Mouse (Mus musculus) megakaryocyte-erythroid progenitor cell, adult 5-6 weeks (primary cell): ENCODE measurements around the gene Sstr2. TPM values are rescaled to one million over a fixed set of nuclear protein-coding genes. Genes with fewer than 3 reads are reported as not detected.

Source experiments
- ATAC-seq: replicated peaks from 2 replicates; pipeline ENCODE4 v1.8.0; 2016; ENCODE audit warnings: mild to moderate bottlenecking, inconsistent platforms; ENCODE audit not compliant: severe bottlenecking, poor library complexity, low FRiP score, low TSS enrichment
- total RNA-seq, 2 experiments: library from RNA; stranded (forward) in 1 of 2; stranded (reverse) in 1 of 2; fragments of 200-1000, 215-1000 nt in 1 of 2; fragments of >200 nt in 1 of 2; fragmentation: Nextera tagmentation in 1 of 2; gene quantifications; 2 replicates each; pipeline ENCODE4 v1.2.3; 2014 to 2017

The Sstr2 gene
- total RNA-seq (2014; fragmentation: Nextera tagmentation) = not detected in 2 replicates
- total RNA-seq (2017) = 0.15 TPM in 1 of 2 replicates, not detected in the other

- 0 out of 2 replicates have a peak, but pooled peaks have one; percentile 31 for ATAC-seq
These were observed at the start of gene Sstr2 for GRCm38 (mm10) chr11:113618672-113619419. Sstr2 (plus strand) TSS chr11:113619342.

GRCm38 (mm10) chr11:113571616-113572015 lies 47.5 kb upstream of the Sstr2 start:
- no peak for ATAC-seq

GRCm38 (mm10) chr11:113572641-113573040 lies 46.5 kb upstream of the Sstr2 start:
- ATAC-seq = no peak

GRCm38 (mm10) chr11:113577221-113577620 lies 41.9 kb upstream of the Sstr2 start:
- ATAC-seq = 0 out of 2 replicates have a peak, but pooled peaks have one; percentile 4

GRCm38 (mm10) chr11:113583879-113584661 lies 35.1 kb upstream of the Sstr2 start:
- ATAC-seq = no peak

- no peak for ATAC-seq
These were observed 32.7 kb upstream of the Sstr2 start for GRCm38 (mm10) chr11:113586423-113586822.

- no peak for ATAC-seq
These were observed 30.2 kb upstream of the Sstr2 start for GRCm38 (mm10) chr11:113588936-113589335.

- ATAC-seq = no peak
These were observed 24.0 kb upstream of the Sstr2 start for GRCm38 (mm10) chr11:113595144-113595543.

- no peak for ATAC-seq
These were observed 21.5 kb upstream of the Sstr2 start for GRCm38 (mm10) chr11:113597632-113598031.

- ATAC-seq = no peak
These were observed 18.5 kb upstream of the Sstr2 start for GRCm38 (mm10) chr11:113600526-113601245.

- no peak for ATAC-seq
These were observed 17.4 kb upstream of the Sstr2 start for GRCm38 (mm10) chr11:113601616-113602343.

GRCm38 (mm10) chr11:113607556-113607955 lies 11.6 kb upstream of the Sstr2 start:
- ATAC-seq = no peak

- no peak for ATAC-seq
These were observed 9.6 kb upstream of the Sstr2 start for GRCm38 (mm10) chr11:113609581-113609980.

- ATAC-seq = no peak
These were observed 8.9 kb upstream of the Sstr2 start for GRCm38 (mm10) chr11:113610266-113610665.

GRCm38 (mm10) chr11:113611112-113611646 lies 8.0 kb upstream of the Sstr2 start:
- no peak for ATAC-seq

GRCm38 (mm10) chr11:113611664-113612611 lies 7.2 kb upstream of the Sstr2 start:
- peak; percentile 84 for ATAC-seq

- ATAC-seq = no peak
These were observed 4.7 kb upstream of the Sstr2 start for GRCm38 (mm10) chr11:113614476-113614875.
